Mouse (Mus musculus) forebrain, embryonic 14.5 days (tissue): ENCODE measurements around the gene Parp14. TPM values are rescaled to one million over a fixed set of nuclear protein-coding genes. Genes with fewer than 3 reads are reported as not detected.

Experiments
- ATAC-seq: fragments of 200-750 bp; cut with Nextera tagmentation; 2 replicates; pipeline ENCODE4 v1.8.0; 2017; ENCODE audit warnings: mild to moderate bottlenecking, moderate library complexity
- DNase-seq: peaks from one replicate; pipeline ENCODE4 v3.0.0-alpha.2; 2015; ENCODE audit warnings: low spot score
- H3K27ac ChIP-seq: fragments of 300-500 bp; sonication (generic); 2 replicates; pipeline ENCODE4 v1.5.1; 2014; ENCODE audit warnings: low read depth, mild to moderate bottlenecking, control low read depth, low read length, moderate library complexity
- H3K27me3 ChIP-seq: fragments of 300-500 bp; sonication (generic); replicated peaks from 2 replicates; pipeline ENCODE4 v1.6.1; 2014; ENCODE audit warnings: low read length, control low read depth, mixed read lengths; ENCODE audit not compliant: control insufficient read depth, insufficient read depth
- H3K36me3 ChIP-seq: fragments of 300-500 bp; sonication (generic); 2 replicates; pipeline ENCODE4 v1.6.1; 2014; ENCODE audit warnings: low read length, control low read depth; ENCODE audit not compliant: control insufficient read depth, insufficient read depth
- H3K4me1 ChIP-seq: fragments of 300-500 bp; sonication (generic); 2 replicates; pipeline ENCODE4 v1.6.1; 2014; ENCODE audit warnings: antibody characterized with exemption, low read length, control low read depth; ENCODE audit not compliant: control insufficient read depth, insufficient read depth
- H3K4me2 ChIP-seq: fragments of 300-500 bp; sonication (generic); 2 replicates; pipeline ENCODE4 v1.6.1; 2014; ENCODE audit warnings: mild to moderate bottlenecking, control low read depth, low read length
- H3K4me3 ChIP-seq: fragments of 300-500 bp; sonication (generic); 2 replicates; pipeline ENCODE4 v1.5.1; 2014; ENCODE audit warnings: low read depth, low read length, control low read depth
- H3K9ac ChIP-seq: fragments of 300-500 bp; sonication (generic); 2 replicates; pipeline ENCODE4 v1.6.1; 2014; ENCODE audit warnings: mild to moderate bottlenecking, low read length, control low read depth, moderate library complexity
- H3K9me3 ChIP-seq: fragments of 300-500 bp; sonication (generic); replicated peaks from 2 replicates; pipeline ENCODE4 v1.6.1; 2016; ENCODE audit warnings: low read length, control low read depth, mixed read lengths; ENCODE audit not compliant: control insufficient read depth
- WGBS: fragments of 180-500 bp; shearing (Covaris S2); extraction: QIAGEN DNeasy Blood & Tissue Kit; methylation state at CpG from one replicate; pipeline ENCODE4 v1.1.7; 2014; 5-methylcytosine and 5-hydroxymethylcytosine counted together
- polyA plus RNA-seq: library from polyadenylated mRNA; unstranded; fragments of >200 nt; fragmentation: Nextera tagmentation; extraction: Ambion mirVana; gene quantifications from 2 replicates; pipeline ENCODE4 v1.2.1, GENCODE M21; 2014

Parp14 gene
- polyA plus RNA-seq, 1 experiment from 2014 or later, result 0.25 TPM

DNA sequence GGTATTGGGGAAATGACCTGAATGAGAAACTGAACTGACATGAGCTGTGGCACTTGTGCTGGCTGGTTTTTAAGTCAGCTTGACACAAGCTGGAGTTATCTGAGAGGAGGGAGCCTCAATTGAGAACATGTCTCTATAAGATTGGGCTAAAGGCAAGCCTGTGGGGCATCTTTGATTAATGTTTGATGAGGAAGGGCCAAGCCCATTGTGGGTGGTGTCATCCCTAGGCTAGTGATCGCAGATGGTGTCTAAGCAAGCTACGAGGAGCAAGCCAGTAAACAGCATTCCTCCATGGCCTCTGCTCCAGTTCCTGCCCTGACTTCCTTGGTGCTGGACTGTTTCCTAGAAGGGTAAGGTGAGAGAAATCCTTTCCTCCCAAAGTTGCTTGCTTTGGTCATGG is 62.5 kb downstream of the Parp14 start:
- no peak for ATAC-seq
- H3K4me1 ChIP-seq, result no peaks in the 10 kb centered on the region
- no peak overlapping the region for H3K9ac ChIP-seq
- no peaks in the 10 kb centered on the region for H3K9me3 ChIP-seq
- H3K4me2 ChIP-seq, result no peak overlapping the region
- no peaks in the 10 kb centered on the region for H3K27me3 ChIP-seq
- WGBS, result 95% methylated on average over 2 of the region's 2 CpGs
- no peak overlapping the region for H3K27ac ChIP-seq
- no peak for DNase-seq
- H3K36me3 ChIP-seq, result peaks cover 2% of the 10 kb centered on the region; the same call in 1 of the 2 replicates
- no peak overlapping the region for H3K4me3 ChIP-seq

DNA sequence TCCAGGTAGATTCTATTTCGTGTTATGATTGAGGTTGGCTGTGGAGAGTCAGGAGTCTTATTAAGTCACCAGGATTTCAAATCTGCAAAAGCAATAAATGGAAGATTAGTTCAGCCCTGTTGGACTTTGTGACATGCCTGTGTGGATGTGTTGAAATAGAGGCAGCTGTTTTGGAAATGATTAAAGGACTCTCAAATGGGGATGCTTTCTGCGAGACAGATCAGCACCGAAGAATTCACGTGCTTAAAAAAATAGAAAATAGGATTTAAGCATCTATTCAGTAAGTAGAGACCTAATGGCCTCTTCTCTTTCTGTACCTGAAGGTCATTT is 63.7 kb downstream of the Parp14 start:
- H3K4me2 ChIP-seq, result no peak overlapping the region
- H3K27ac ChIP-seq, result no peak overlapping the region
- no peaks in the 10 kb centered on the region for H3K27me3 ChIP-seq
- no peak overlapping the region for H3K9ac ChIP-seq
- no peak overlapping the region for H3K4me3 ChIP-seq
- no peak for ATAC-seq
- H3K9me3 ChIP-seq, result no peaks in the 10 kb centered on the region
- no peak for DNase-seq
- 86% methylated on average over 4 of the region's 4 CpGs for WGBS
- peaks cover 2% of the 10 kb centered on the region; the same call in 1 of the 2 replicates for H3K36me3 ChIP-seq
- no peaks in the 10 kb centered on the region for H3K4me1 ChIP-seq

GRCm38 (mm10) chr16:35806973-35807662 is 64.2 kb downstream of the Parp14 start:
- H3K9me3 ChIP-seq, result no peaks in the 10 kb centered on the region
- H3K27ac ChIP-seq, result no peak overlapping the region
- H3K4me3 ChIP-seq, result no peak overlapping the region
- H3K9ac ChIP-seq, result no peak overlapping the region
- no peaks in the 10 kb centered on the region for H3K4me1 ChIP-seq
- WGBS, result 85% methylated on average over 6 of the region's 6 CpGs
- no peaks in the 10 kb centered on the region for H3K27me3 ChIP-seq
- H3K36me3 ChIP-seq, result peaks cover 3% of the 10 kb centered on the region; the same call in 1 of the 2 replicates
- DNase-seq (no peak), ATAC-seq (no peak)
- no peak overlapping the region for H3K4me2 ChIP-seq

GRCm38 (mm10) chr16:35803723-35804122 is 67.6 kb downstream of the Parp14 start:
- Histone ChIP-seq H3K27me3 (no peaks in the 10 kb centered on the region), H3K9me3 (0 out of 2 replicates have a peak, but pooled peaks cover 2% of the 10 kb centered on the region), H3K4me3 (no peak overlapping the region), H3K9ac (no peak overlapping the region), H3K4me1 (no peaks in the 10 kb centered on the region), H3K4me2 (no peak overlapping the region), H3K36me3 (peaks cover 8% of the 10 kb centered on the region; the same call in 1 of the 2 replicates), H3K27ac (no peak overlapping the region)
- WGBS, result 93% methylated on average over 4 of the region's 4 CpGs
- DNase-seq (no peak), ATAC-seq (no peak)

- 0 out of 2 replicates have a peak, but pooled peaks cover 2% of the 10 kb centered on the region for H3K9me3 ChIP-seq
- H3K27me3 ChIP-seq, result no peaks in the 10 kb centered on the region
- H3K27ac ChIP-seq, result no peak overlapping the region
- ATAC-seq (no peak), DNase-seq (no peak)
- no peak overlapping the region for H3K9ac ChIP-seq
- no peak overlapping the region for H3K4me3 ChIP-seq
- H3K36me3 ChIP-seq, result peaks cover 8% of the 10 kb centered on the region; the same call in 1 of the 2 replicates
- H3K4me2 ChIP-seq, result no peak overlapping the region
- H3K4me1 ChIP-seq, result no peaks in the 10 kb centered on the region
- 93% methylated on average over 7 of the region's 7 CpGs for WGBS
Measured at GRCm38 (mm10) chr16:35802163-35802562, 69.2 kb downstream of the Parp14 start.

DNA sequence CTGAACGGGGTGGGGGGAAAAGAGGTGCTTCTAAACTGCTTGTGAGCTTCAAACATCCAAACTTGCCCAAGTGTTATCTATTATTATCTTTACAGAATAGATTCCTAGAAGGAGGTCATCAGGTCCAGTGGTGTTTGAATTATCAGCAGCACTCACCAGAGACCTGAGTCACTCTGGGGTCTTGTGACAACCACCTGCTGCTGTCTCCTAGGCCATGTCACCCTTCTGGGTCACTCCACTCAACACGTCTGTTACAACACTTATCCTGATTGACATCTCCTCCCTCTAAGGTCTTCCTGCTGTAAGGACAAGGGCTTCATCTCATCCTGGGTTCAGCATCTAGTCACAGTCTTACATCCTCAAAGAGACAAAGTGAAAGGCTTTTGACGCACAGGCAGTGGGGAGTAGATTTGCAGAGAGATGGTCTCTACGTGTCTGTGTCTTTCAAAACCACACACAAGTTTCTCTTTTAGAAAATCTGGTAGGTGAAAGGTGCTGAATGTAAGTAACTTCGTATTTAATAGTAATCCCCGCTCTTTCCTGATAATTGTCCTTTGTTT is 79.3 kb downstream of the Parp14 start:
- no peak overlapping the region for H3K4me2 ChIP-seq
- no peak overlapping the region for H3K9ac ChIP-seq
- ATAC-seq (no peak), DNase-seq (no peak)
- peaks cover 11% of the 10 kb centered on the region; the same call in 1 of the 2 replicates for H3K36me3 ChIP-seq
- H3K4me3 ChIP-seq, result no peak overlapping the region
- H3K27ac ChIP-seq, result no peak overlapping the region
- H3K9me3 ChIP-seq, result no peaks in the 10 kb centered on the region
- H3K27me3 ChIP-seq, result no peaks in the 10 kb centered on the region
- no peaks in the 10 kb centered on the region for H3K4me1 ChIP-seq
- WGBS, result 79% methylated on average over 6 of the region's 6 CpGs

- Histone ChIP-seq H3K9ac (no peak overlapping the region), H3K36me3 (peaks cover 11% of the 10 kb centered on the region; the same call in 1 of the 2 replicates), H3K27ac (no peak overlapping the region), H3K4me3 (no peak overlapping the region), H3K4me1 (0 out of 2 replicates have a peak, but pooled peaks cover 2% of the 10 kb centered on the region), H3K27me3 (no peaks in the 10 kb centered on the region), H3K9me3 (no peaks in the 10 kb centered on the region), H3K4me2 (no peak overlapping the region)
- ATAC-seq, result no peak
- DNase-seq, result no peak
- WGBS, result 91% methylated on average over 6 of the region's 6 CpGs
Measured at GRCm38 (mm10) chr16:35788330-35788729, 83.0 kb downstream of the Parp14 start.

GRCm38 (mm10) chr16:35787568-35788189 is 83.7 kb downstream of the Parp14 start:
- Histone ChIP-seq H3K4me1 (0 out of 2 replicates have a peak, but pooled peaks cover 2% of the 10 kb centered on the region), H3K4me2 (no peak overlapping the region), H3K4me3 (no peak overlapping the region), H3K9me3 (no peaks in the 10 kb centered on the region), H3K27me3 (no peaks in the 10 kb centered on the region), H3K9ac (no peak overlapping the region), H3K27ac (no peak overlapping the region), H3K36me3 (peaks cover 11% of the 10 kb centered on the region; the same call in 1 of the 2 replicates)
- WGBS, result 36% methylated on average over 8 of the region's 8 CpGs
- no peak for ATAC-seq
- peak; percentile 28 for DNase-seq

DNA sequence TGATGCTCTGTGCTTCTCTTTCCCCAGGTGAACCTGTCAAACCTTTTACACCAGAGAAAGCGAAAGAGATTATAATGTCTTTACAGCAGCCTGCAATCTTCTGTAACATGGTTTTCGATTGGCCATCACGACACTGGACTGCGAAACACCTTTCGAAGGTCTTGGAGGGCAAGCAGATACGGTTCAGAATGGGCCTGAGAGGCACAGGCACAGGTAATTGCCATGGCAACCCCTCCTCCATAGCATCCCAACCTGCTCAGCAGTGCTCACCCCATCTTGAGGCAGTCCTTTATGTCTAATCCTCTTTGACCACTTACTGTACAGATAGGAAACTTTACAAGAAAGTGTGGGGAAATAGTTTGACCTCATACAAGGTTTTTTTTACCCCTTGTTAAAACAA is 84.2 kb downstream of the Parp14 start:
- Histone ChIP-seq H3K4me1 (0 out of 2 replicates have a peak, but pooled peaks cover 2% of the 10 kb centered on the region), H3K36me3 (peaks cover 11% of the 10 kb centered on the region; the same call in 1 of the 2 replicates), H3K27me3 (no peaks in the 10 kb centered on the region), H3K27ac (no peak overlapping the region), H3K4me2 (no peak overlapping the region), H3K9ac (no peak overlapping the region), H3K4me3 (no peak overlapping the region), H3K9me3 (no peaks in the 10 kb centered on the region)
- DNase-seq, result no peak
- ATAC-seq, result 0 out of 2 replicates have a peak, but pooled peaks have one; percentile 34
- WGBS, result 77% methylated on average over 6 of the region's 6 CpGs
